Mouse (Mus musculus) cerebellum, adult 18-20 months (tissue): ENCODE measurements around the gene Sdsl.

ENCODE experiments used
- DNase-seq, 2 experiments: peaks; one replicate each; pipeline ENCODE4 v3.0.0; 2021

Sdsl gene

DNA sequence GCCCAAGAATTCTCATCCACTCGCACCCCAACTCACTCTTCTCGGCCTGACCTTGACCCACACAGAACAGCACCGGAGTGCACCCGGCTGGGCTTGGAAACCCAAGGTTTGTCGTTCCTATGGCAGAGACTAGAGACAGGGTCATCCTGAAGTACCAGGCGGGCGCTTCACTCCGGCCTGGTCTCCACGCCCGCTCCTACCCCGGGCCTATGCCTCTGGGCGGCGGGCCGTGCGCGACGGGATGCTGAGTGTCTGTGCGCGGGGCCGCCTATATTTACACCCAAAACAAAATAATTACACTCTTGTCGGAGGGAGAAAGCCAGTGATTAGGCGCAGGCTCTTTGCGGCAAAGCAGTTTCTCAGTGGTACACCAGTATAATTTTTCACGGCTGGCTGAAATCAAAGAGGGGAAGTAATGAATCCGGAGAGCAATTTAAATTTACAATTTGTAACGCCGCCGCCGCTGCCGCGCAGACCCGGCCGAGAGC is 45.1 kb downstream of the Sdsl start:
- DNase-seq, result peak in 1 of 2 experiments; percentile 12

DNA sequence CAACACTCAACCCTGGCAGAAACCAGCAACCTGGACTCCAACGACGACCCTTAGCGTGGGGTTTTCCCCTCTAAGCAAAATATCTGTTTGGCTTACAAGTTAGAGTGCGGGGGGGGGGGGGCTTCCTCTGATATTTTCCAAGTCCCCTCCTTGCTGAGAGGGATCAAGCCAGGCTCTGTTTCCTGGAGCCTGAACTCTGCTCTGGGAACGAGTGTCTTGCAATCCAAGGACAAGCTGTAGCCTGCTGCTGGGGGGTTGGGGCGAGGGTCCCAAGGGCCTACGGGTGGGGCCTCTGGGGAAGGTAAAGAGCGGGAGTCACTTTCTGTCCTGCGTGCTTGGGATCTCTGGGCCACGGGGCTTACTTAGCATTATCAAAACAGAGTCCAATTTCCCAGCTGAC is 46.0 kb downstream of the Sdsl start:
- no peak for DNase-seq

DNA sequence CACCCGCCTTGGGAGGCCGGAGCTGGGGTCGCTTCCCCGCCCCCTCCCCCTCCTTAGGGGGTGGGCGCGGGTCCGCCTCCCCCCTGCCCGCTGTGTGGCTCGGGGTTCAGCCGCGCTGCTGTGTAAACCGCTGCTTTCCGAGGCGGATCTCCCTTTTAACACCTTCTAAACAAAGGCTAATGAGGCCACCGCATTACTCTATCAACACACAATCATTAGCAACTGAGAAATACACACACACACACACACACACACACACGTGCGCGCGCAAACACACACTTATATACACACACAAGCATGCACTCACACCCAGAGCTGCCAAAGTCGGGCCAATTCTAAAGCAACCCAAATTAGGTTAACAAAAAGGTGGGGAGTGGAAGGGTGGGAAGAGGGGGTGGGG is 46.9 kb downstream of the Sdsl start:
- DNase-seq, result no peak

DNA sequence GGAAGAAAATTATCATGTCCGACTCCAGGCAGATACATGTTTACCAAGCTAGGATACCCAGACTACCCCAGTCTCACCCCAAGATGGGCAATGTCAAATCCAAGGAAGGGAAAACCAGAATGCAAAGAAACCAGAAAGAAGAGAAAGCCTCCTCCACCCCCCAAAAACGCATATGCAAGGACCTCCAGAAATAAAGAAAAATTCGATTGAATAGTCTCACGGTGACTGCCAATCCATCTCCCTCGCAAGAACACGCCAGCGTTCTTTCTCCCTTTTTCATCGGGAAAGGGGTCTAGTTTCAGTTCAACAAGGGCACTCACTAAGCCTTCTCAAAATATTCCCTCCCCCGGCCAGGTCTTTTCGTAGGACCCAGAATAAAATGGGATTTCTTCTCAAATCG is 48.0 kb downstream of the Sdsl start:
- DNase-seq, result no peak

DNA sequence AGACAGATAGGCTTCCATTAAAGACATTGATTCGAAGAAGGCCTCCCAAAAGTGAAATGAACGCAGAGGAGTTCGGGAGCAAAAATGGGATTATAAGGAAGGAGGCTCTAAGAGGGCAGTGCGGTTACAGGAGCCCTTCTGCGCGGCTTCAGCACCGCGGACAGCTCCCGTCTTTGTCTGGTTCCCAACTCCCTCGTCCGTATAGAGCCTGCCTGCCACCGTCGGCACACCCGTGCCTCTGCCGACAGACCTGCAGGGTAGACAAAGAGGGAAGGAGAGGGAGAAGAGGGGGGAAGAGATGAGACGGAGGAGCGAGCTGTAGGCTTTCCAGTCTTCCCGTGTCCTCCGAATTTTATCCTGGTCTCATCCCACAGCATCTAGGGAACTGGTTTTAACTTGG is 48.6 kb downstream of the Sdsl start:
- peak in 1 of 2 experiments; percentile 12 for DNase-seq

DNA sequence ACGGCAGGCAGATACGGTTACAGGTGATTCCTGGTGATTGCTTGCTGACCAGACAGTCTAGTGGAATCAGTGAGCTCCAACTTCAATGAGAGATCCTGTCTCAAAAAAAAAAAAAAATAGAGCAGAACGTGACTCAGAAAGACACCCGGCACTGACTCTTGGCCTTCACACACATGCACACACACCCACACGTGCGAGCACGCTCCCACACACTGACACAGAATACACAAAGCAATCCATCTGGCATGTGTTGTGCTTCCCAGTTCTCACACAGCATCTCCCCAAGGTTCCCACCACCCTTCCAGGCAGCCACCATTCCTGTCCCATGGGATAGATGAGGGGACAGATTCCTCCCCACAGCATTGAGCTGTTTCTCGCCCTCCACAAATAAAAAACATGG is 52.5 kb downstream of the Sdsl start:
- DNase-seq, result no peak

DNA sequence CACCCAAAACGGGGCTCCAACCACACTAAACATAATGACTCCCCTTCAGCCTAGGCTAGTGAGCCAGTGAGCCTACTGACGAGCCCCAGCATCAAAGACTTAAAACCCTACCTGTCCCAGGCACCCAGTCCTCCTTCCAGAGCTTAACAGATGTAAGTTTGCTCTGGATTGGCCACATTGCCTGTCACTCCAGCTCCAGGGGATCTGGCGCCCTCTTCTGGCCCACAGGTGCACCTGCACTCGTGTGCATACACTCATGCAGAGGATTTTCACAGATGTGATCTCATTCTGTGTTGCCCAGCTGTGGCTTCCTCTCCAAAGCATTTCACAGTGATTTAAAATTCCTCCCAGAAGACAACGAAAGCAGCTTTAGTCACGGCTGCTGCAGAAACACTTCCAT is 59.2 kb downstream of the Sdsl start:
- DNase-seq, result no peak

DNA sequence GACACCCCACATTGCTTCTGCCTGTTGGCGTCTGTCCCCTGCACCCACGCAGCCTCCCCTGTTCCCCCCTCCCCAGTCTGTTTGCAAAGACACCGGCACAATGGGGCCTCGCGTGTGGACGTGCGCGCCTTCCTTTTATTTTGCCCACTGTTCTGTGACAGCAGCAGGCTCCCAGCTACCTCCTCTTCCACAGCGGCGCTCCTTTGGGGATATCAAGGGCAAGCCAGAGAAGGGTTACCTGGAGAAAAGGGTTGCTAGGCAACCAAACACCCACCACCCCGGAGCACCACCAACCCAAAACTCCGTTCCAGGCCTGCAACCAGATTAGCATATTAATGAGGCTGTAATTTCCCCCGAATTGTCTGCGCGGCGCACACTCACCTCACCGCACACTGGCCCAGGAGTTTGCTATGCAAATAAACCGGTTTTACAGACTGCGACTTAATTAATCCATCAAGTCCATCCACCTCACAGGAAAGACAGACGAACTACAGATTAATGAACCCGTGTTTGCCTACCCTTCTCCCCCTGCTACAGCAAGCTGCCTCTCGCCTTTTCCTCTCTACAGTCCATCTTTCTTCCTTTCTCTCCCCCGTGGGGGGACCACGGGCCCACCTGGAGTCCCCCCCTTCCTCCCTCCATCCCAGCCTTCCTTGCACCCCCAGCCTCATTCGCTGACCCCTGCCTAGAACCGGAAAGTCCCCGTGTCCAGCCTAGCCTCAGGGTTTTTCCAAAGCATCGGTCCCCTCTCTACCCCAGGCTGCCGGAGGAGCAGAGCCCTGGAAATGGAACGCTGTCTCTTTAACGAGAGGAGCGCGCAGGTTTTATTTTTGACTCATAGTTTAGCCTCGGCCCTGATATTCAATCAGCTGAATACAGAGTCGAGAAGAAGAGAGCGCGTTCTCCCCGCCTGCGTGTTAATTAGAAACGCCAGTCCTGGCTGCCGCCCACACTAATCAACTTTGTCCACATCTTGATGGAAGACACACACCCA is 62.9 kb downstream of the Sdsl start:
- DNase-seq, result peak in 1 of 2 experiments; percentile 7

DNA sequence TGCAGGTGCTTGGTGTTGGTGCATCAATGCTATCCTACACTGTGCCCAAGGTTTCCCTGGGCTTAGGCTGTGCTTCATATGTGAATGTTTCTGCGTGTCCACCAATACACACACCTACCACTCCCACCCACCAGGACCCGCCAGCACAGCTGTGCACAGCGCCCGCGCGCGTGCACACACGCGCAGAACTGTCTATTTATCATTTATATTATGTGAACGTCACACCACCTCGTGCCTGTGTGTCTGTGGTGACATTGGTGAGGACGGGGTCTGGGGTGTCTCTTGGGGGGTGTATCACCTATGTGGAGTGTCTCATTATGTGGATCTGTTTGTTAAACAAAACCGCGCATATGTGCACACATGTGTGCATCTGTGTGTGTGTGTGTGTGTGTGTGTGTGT is 63.7 kb downstream of the Sdsl start:
- no peak for DNase-seq
